Mouse (Mus musculus): ENCODE data around the gene Srbd1. TPM values are rescaled to one million over a fixed set of nuclear protein-coding genes. Genes with fewer than 3 reads are reported as not detected.

Gene Srbd1
- polyA plus RNA-seq, 1 experiment from 2014 or later: 12.6 TPM

DNA sequence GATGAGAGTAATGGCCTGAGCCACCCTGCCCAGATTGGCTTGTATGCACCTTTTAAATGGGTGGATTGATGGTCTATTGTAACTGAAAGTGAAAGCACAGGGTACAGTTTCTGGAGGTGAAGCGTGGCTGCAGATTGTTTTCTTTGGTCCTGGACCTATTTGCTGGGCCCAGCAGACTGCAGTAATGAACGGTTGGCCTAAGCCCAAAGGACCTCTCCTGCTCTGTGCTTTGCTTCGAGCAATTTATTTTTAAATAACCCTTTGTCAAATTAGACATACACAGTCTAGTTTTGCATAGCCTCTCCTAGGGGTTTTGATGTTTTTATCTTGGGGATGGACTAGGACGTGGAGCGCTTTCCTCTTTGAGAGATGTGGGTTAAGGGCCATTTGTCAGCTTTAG is 169.9 kb downstream of the Srbd1 start:
- ATAC-seq (replicated peaks; ENCODE audit: low FRiP score) (no peak), DNase-seq (ENCODE audit: low spot score) (no peak)
- H3K9me3 ChIP-seq (ENCODE audit: control insufficient read depth, low read length): no peaks in the 10 kb centered on the region
- H3K4me2 ChIP-seq (ENCODE audit: low read depth, low read length, severe bottlenecking): no peak overlapping the region
- H3K27me3 ChIP-seq (ENCODE audit: control insufficient read depth, insufficient read depth, low read length): no peaks in the 10 kb centered on the region
- H3K36me3 ChIP-seq (ENCODE audit: control insufficient read depth, insufficient read depth, low read length): no peaks in the 10 kb centered on the region
- H3K9ac ChIP-seq (ENCODE audit: low read length): no peak overlapping the region
- H3K4me1 ChIP-seq (replicated peaks; ENCODE audit: control insufficient read depth, insufficient read depth, low read length): no peaks in the 10 kb centered on the region
- 84% methylated on average over 5 of the region's 5 CpGs for WGBS
- no peak overlapping the region for H3K27ac ChIP-seq (ENCODE audit: low read depth, low read length)
- H3K4me3 ChIP-seq (ENCODE audit: low read depth, low read length): no peak overlapping the region

DNA sequence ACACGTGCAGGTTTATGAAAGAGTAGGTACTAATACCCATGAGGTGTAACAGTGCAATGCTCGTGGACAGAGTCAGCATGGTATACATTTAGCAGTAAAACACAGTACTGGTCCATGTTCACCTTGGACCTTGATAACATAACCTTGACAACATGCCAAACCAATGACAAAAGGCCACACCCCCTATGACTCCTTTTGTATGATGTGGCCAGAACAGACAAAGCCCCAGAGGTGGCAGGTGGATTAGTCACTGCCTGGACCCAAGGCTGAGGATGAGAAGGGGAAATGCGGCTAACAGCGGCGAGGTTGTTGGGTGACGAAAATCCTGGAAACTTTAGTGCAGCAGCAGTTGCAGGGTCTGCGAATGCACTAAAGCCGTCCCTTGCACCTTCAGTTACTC is 170.4 kb downstream of the Srbd1 start:
- ATAC-seq (replicated peaks; ENCODE audit: low FRiP score): no peak
- Histone ChIP-seq H3K36me3 (ENCODE audit: control insufficient read depth, insufficient read depth, low read length) (no peaks in the 10 kb centered on the region), H3K4me3 (ENCODE audit: low read depth, low read length) (no peak overlapping the region), H3K4me1 (replicated peaks; ENCODE audit: control insufficient read depth, insufficient read depth, low read length) (no peaks in the 10 kb centered on the region), H3K9me3 (ENCODE audit: control insufficient read depth, low read length) (no peaks in the 10 kb centered on the region), H3K9ac (ENCODE audit: low read length) (no peak overlapping the region), H3K27ac (ENCODE audit: low read depth, low read length) (no peak overlapping the region), H3K27me3 (ENCODE audit: control insufficient read depth, insufficient read depth, low read length) (no peaks in the 10 kb centered on the region), H3K4me2 (ENCODE audit: low read depth, low read length, severe bottlenecking) (no peak overlapping the region)
- WGBS: 85% methylated on average over 8 of the region's 8 CpGs
- DNase-seq (ENCODE audit: low spot score): no peak

DNA sequence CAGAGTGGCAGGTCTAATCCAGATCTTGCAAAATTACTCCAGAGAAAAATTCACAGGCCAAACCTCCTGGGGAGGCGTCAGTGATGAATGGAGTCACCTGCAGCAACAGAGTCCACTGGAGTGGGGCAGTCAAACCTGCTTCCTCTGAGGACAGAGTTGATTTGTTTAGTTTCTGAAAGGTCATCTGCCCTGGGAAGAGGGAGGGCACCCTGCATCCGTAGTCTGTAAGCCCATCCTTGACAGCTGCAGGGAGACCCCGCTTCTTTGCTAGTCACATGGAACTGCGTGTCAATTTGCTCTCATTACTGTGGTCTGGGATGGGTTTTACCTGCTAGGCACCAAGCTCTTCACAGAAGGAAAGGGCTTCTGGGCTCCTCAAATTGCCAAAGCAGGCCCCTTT is 173.9 kb downstream of the Srbd1 start:
- Histone ChIP-seq H3K36me3 (ENCODE audit: control insufficient read depth, insufficient read depth, low read length) (no peaks in the 10 kb centered on the region), H3K27ac (ENCODE audit: low read depth, low read length) (no peak overlapping the region), H3K4me1 (replicated peaks; ENCODE audit: control insufficient read depth, insufficient read depth, low read length) (no peaks in the 10 kb centered on the region), H3K9me3 (ENCODE audit: control insufficient read depth, low read length) (no peaks in the 10 kb centered on the region), H3K4me3 (ENCODE audit: low read depth, low read length) (no peak overlapping the region), H3K9ac (ENCODE audit: low read length) (no peak overlapping the region), H3K27me3 (ENCODE audit: control insufficient read depth, insufficient read depth, low read length) (no peaks in the 10 kb centered on the region), H3K4me2 (ENCODE audit: low read depth, low read length, severe bottlenecking) (no peak overlapping the region)
- WGBS: 64% methylated on average over 4 of the region's 4 CpGs
- no peak for ATAC-seq (replicated peaks; ENCODE audit: low FRiP score)
- no peak for DNase-seq (ENCODE audit: low spot score)

DNA sequence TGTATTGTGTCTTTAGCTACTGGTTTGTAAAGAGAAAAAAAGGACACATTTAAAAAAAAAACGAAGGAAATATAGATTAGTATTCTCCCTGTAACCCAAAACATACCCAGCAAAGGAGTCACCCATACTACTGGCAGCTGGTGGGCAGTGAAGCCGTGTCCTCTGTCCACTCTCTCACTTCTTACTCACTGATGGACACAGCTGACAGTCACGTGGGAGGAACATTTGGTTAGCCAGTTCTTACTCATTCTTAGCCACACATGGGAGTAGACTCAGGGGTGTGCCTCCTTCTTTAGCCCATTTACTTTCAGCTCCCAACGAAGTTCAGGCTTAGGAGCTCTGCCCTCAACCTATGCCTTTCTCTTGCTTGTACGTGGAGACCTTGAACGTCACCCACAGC is 183.3 kb downstream of the Srbd1 start:
- Histone ChIP-seq H3K4me3 (ENCODE audit: low read depth, low read length) (no peak overlapping the region), H3K4me2 (ENCODE audit: low read depth, low read length, severe bottlenecking) (no peak overlapping the region), H3K36me3 (ENCODE audit: control insufficient read depth, insufficient read depth, low read length) (no peaks in the 10 kb centered on the region), H3K4me1 (replicated peaks; ENCODE audit: control insufficient read depth, insufficient read depth, low read length) (no peaks in the 10 kb centered on the region; the same call in 1 of the 2 replicates), H3K9ac (ENCODE audit: low read length) (no peak overlapping the region), H3K9me3 (ENCODE audit: control insufficient read depth, low read length) (no peaks in the 10 kb centered on the region), H3K27ac (ENCODE audit: low read depth, low read length) (no peak overlapping the region), H3K27me3 (ENCODE audit: control insufficient read depth, insufficient read depth, low read length) (no peaks in the 10 kb centered on the region)
- ATAC-seq (replicated peaks; ENCODE audit: low FRiP score): no peak
- 71% methylated on average over 6 of the region's 6 CpGs for WGBS
- no peak for DNase-seq (ENCODE audit: low spot score)

DNA sequence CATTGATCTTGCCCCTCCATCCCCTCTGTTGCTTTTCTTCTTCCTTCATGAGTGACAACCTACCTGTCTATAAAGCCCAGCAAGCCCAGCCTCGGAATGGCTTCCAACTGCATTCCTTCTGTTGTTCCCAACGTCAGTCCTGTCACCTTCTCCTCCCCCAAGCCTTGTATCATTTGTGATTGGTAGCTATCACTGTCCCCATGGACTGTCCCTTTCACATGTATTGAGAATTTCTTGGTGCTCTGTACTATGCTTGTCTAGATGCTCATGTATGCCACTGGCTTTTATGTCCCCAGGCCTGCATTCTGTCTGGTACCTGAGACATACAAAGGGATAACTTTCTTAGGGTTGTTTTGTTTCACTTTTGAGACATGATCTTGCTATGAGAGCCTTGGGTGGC is 193.2 kb downstream of the Srbd1 start:
- Histone ChIP-seq H3K4me1 (replicated peaks; ENCODE audit: control insufficient read depth, insufficient read depth, low read length) (no peaks in the 10 kb centered on the region), H3K27me3 (ENCODE audit: control insufficient read depth, insufficient read depth, low read length) (no peaks in the 10 kb centered on the region), H3K9me3 (ENCODE audit: control insufficient read depth, low read length) (no peaks in the 10 kb centered on the region), H3K4me2 (ENCODE audit: low read depth, low read length, severe bottlenecking) (no peak overlapping the region), H3K4me3 (ENCODE audit: low read depth, low read length) (no peak overlapping the region), H3K27ac (ENCODE audit: low read depth, low read length) (no peak overlapping the region), H3K9ac (ENCODE audit: low read length) (no peak overlapping the region), H3K36me3 (ENCODE audit: control insufficient read depth, insufficient read depth, low read length) (no peaks in the 10 kb centered on the region)
- no peak for DNase-seq (ENCODE audit: low spot score)
- 79% methylated on average over 2 of the region's 2 CpGs for WGBS
- ATAC-seq (replicated peaks; ENCODE audit: low FRiP score): no peak

DNA sequence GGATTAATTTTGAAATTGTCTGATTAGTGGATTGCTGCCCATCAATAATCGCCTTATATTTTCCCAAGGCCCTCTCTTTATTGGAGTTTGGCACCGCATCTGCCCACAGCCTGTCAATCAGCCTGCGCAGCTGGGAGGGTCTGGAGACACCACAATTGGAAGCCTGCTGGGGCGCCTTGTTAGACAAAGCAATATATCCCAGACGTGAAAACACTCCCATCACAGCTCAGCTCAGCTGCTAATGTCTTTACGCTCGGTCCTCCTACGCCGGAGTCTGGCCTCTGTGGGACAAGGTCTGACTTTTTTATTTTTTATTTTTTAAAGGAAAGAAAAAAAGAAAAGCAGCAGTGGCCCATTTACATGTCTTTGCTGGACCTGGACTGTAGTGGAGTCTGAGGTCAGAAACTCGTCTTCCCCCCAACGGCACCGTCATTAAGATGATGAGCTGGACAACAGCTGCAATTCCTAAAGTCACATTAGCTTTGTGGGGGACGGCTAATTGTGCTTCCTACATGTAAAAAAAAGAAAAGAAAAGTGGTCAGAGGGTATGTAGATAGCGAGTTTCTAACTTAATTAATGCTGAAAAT is 195.0 kb downstream of the Srbd1 start:
- no peak overlapping the region for H3K4me3 ChIP-seq (ENCODE audit: low read depth, low read length)
- H3K27me3 ChIP-seq (ENCODE audit: control insufficient read depth, insufficient read depth, low read length): no peaks in the 10 kb centered on the region
- no peaks in the 10 kb centered on the region for H3K36me3 ChIP-seq (ENCODE audit: control insufficient read depth, insufficient read depth, low read length)
- no peak overlapping the region for H3K9ac ChIP-seq (ENCODE audit: low read length)
- DNase-seq (ENCODE audit: low spot score) (peak; percentile 66), ATAC-seq (replicated peaks; ENCODE audit: low FRiP score) (peak; percentile 74)
- WGBS: 40% methylated on average over 14 of the region's 14 CpGs
- H3K27ac ChIP-seq (ENCODE audit: low read depth, low read length): no peak overlapping the region
- no peak overlapping the region for H3K4me2 ChIP-seq (ENCODE audit: low read depth, low read length, severe bottlenecking)
- no peaks in the 10 kb centered on the region for H3K4me1 ChIP-seq (replicated peaks; ENCODE audit: control insufficient read depth, insufficient read depth, low read length)
- no peaks in the 10 kb centered on the region for H3K9me3 ChIP-seq (ENCODE audit: control insufficient read depth, low read length)

DNA sequence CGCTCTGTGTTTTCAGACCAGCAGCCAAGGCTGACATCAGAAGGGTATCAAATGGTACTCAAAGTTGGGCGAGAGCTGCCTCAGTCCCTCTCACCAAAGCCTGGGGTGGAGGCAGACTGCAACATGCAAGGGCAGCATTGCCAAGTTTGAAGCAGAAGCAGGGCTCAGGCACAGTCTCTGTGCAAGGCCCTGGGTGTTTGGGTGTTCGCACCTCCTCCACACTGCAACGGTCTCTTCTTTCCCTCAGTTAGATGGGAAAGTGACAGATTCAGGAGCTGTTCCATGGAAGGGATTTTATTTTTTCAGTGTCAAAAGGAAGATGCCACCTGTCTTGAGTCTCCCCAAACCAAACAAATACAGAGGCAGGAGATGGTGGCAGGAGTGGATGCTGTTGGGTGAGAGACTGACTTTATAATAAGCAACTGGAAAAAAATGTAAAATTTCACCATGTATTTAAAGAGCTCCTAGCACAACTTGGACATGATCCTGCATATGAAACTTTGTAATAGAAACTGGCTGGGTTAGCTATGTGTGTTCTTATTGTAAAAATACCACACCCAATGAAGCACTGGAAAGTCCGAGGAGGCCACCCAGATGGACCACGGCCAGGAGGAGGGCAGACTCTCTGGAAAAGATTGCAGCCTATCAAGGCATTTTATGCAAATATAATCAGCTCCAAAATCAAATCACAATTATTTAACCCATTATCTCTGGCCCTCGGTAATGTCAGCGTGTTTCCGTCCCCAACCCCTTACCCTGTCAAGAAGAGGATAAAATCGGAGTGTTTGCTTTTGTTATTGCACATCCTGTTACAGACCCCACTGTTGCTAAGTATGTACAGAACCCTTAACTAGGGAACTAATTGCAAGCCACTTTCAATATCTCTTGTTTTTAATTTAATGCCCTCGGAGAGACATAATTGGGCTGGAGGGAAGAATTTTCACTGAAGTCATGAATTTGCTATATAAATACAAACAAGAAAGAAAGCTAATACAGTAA is 195.8 kb downstream of the Srbd1 start:
- Histone ChIP-seq H3K9me3 (ENCODE audit: control insufficient read depth, low read length) (no peaks in the 10 kb centered on the region), H3K27ac (ENCODE audit: low read depth, low read length) (no peak overlapping the region), H3K4me3 (ENCODE audit: low read depth, low read length) (no peak overlapping the region), H3K36me3 (ENCODE audit: control insufficient read depth, insufficient read depth, low read length) (no peaks in the 10 kb centered on the region), H3K27me3 (ENCODE audit: control insufficient read depth, insufficient read depth, low read length) (no peaks in the 10 kb centered on the region), H3K9ac (ENCODE audit: low read length) (no peak overlapping the region), H3K4me1 (replicated peaks; ENCODE audit: control insufficient read depth, insufficient read depth, low read length) (no peaks in the 10 kb centered on the region), H3K4me2 (ENCODE audit: low read depth, low read length, severe bottlenecking) (no peak overlapping the region)
- no peak for DNase-seq (ENCODE audit: low spot score)
- no peak for ATAC-seq (replicated peaks; ENCODE audit: low FRiP score)
- 69% methylated on average over 11 of the region's 11 CpGs for WGBS

DNA sequence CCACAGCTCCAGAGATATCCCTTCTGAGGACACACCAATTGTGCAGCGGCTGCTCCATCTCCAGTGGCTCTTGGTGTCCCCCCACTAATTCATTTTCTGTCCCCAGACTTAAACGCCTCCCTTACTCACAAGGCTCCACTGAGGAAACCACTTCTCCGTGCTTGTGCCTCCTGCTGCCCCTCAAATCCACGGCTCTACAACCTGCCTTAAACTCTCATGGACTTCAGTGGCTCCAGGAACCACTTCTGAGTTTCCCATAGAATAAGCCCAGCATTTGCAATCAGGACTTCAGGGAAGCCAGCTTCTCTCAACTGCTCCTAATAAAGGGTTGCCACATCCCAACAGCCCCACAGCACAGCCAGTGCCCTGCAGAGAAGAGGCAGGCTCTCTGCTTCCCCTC is 200.2 kb downstream of the Srbd1 start:
- H3K4me3 ChIP-seq (ENCODE audit: low read depth, low read length): no peak overlapping the region
- no peaks in the 10 kb centered on the region for H3K9me3 ChIP-seq (ENCODE audit: control insufficient read depth, low read length)
- WGBS: 88% methylated on average over 4 of the region's 4 CpGs
- H3K27ac ChIP-seq (ENCODE audit: low read depth, low read length): no peak overlapping the region
- no peak for DNase-seq (ENCODE audit: low spot score)
- H3K27me3 ChIP-seq (ENCODE audit: control insufficient read depth, insufficient read depth, low read length): no peaks in the 10 kb centered on the region
- no peak overlapping the region for H3K4me2 ChIP-seq (ENCODE audit: low read depth, low read length, severe bottlenecking)
- H3K4me1 ChIP-seq (replicated peaks; ENCODE audit: control insufficient read depth, insufficient read depth, low read length): 0 out of 2 replicates have a peak, but pooled peaks cover 2% of the 10 kb centered on the region
- H3K36me3 ChIP-seq (ENCODE audit: control insufficient read depth, insufficient read depth, low read length): no peaks in the 10 kb centered on the region
- no peak overlapping the region for H3K9ac ChIP-seq (ENCODE audit: low read length)
- ATAC-seq (replicated peaks; ENCODE audit: low FRiP score): no peak

Measured in forebrain, embryonic 11.5 days (tissue).